Mouse (Mus musculus): Measurements from ENCODE around the gene Atp12a. TPM values are rescaled to one million over a fixed set of nuclear protein-coding genes. Genes with fewer than 3 reads are reported as not detected.

Gene Atp12a
- 0.03 and 0.12 TPM in 2 replicates for polyA plus RNA-seq (2015; fragmentation: Nextera tagmentation; extraction: Ambion mirVana)

DNA sequence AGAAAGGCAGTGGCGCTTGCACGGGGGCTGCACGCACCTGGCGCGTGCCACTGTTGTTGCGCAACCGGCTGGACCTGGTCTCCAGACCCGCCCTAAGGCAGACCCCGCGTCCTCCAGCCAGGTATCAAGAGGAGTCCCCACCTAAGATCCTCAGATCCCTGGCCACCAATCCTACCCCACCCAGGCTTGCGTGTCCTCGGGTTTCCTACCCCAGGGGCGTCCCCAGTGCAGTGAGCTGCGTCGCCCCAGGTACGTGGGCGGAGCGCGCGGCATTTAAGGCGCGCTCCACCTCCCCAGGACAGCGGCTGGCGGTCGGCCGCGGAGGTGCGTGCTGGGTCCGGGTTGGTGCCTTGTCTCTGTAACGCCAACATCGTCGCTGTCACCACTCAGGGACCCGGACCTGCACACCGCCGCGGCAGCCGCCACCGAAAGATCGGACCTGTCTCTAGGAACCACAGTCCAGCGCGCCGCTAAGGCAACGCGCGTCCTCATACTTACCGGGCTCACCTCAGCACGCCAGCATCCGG is at the start of gene Atp12a:
Gene Atp12a (plus strand): TSS at position 358 of the 527 bp plus-strand sequence.
- Histone ChIP-seq H3K4me3 (replicated peaks) (peak within 1 kb of the TSS; percentile 40), H3K4me1 (peaks cover 7% of the 10 kb centered on the region), H3K27ac (no peak within 1 kb of the TSS), H3K36me3 (no peaks in the 10 kb centered on the region), H3K4me2 (peak within 1 kb of the TSS; percentile 86), H3K27me3 (replicated peaks) (peaks cover 42% of the 10 kb centered on the region), H3K9me3 (no peaks in the 10 kb centered on the region), H3K9ac (no peak within 1 kb of the TSS)
- no peak for ATAC-seq (ENCODE audit: insufficient read depth, low FRiP score, low read depth)
- 3% methylated on average over 48 of the region's 48 CpGs for WGBS

DNA sequence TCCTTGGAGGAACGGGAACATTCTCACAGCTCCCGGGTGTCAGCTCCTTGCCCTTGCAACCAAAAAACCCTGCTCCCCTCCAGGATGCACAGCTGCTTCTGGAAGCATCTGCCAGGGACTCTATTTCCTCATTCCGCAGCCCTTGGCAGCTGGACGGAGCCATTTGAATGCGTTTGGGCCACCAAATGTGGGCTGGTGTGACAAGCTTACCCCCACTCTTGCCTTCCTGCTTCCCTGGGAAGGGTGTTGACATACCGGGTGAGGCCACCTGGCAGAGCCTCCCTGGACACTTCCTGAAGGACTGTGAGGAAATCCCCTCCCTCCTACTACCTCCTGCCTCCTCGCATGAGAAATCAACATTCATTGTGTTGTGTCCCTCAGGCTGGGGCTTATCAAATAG is 49.3 kb upstream of the Atp12a start:
- ATAC-seq (ENCODE audit: insufficient read depth, low FRiP score, low read depth), result no peak
- Histone ChIP-seq H3K27ac (no peak overlapping the region), H3K4me2 (no peak overlapping the region), H3K4me1 (no peaks in the 10 kb centered on the region), H3K9me3 (no peaks in the 10 kb centered on the region), H3K9ac (no peak overlapping the region), H3K4me3 (replicated peaks) (no peak overlapping the region), H3K27me3 (replicated peaks) (no peaks in the 10 kb centered on the region), H3K36me3 (no peaks in the 10 kb centered on the region)
- 32% methylated on average over 7 of the region's 7 CpGs for WGBS

DNA sequence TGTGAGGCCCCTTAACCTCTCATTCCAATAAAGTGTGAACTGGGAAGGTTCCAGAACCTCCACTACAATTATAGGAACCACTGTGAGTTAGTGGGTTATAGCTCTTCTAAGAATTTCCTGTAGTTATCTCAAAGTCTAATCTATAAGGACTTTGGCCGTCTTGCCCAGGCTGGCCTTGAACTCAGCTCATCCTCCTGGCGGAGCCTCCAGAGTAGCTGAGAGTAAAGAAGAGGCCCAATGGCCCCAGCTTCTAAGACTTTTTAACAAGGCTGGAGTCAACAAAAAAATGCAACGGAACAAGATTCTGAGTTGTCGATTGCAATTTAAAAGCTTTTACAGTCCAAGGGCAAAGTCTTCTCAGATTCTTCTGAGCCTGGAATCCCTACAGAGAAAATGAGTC is 48.5 kb upstream of the Atp12a start:
- Histone ChIP-seq H3K9ac (no peak overlapping the region), H3K4me1 (no peaks in the 10 kb centered on the region), H3K27me3 (replicated peaks) (no peaks in the 10 kb centered on the region), H3K4me3 (replicated peaks) (no peak overlapping the region), H3K36me3 (no peaks in the 10 kb centered on the region), H3K27ac (no peak overlapping the region), H3K9me3 (no peaks in the 10 kb centered on the region), H3K4me2 (no peak overlapping the region)
- ATAC-seq (ENCODE audit: insufficient read depth, low FRiP score, low read depth), result no peak
- 91% methylated on average over 4 of the region's 4 CpGs for WGBS

DNA sequence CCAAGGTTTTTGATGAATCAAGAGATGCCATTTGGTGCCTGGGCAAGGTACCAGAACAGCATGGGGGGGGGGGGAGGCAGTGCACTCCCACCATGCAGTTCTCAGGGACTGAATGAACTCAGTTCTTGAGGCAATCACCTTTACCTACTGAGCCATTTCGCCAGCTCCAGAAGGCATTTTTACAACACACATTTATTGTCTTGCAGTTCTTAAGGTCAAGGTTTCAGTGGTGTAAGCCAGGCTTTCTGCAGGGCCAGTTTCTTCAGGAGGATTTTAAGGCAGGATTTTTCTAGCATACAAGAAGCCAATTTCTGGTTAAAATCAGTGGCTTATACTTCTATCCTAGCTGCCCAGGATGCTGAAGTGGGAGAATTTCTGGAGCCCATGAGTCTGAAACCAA is 41.9 kb upstream of the Atp12a start:
- no peaks in the 10 kb centered on the region for H3K4me1 ChIP-seq
- H3K4me2 ChIP-seq, result no peak overlapping the region
- H3K36me3 ChIP-seq, result no peaks in the 10 kb centered on the region
- 67% methylated on average over 1 of the region's 1 CpGs for WGBS
- H3K9me3 ChIP-seq, result no peaks in the 10 kb centered on the region
- H3K27ac ChIP-seq, result no peak overlapping the region
- H3K4me3 ChIP-seq (replicated peaks), result no peak overlapping the region
- H3K27me3 ChIP-seq (replicated peaks), result no peaks in the 10 kb centered on the region
- ATAC-seq (ENCODE audit: insufficient read depth, low FRiP score, low read depth), result no peak
- no peak overlapping the region for H3K9ac ChIP-seq

DNA sequence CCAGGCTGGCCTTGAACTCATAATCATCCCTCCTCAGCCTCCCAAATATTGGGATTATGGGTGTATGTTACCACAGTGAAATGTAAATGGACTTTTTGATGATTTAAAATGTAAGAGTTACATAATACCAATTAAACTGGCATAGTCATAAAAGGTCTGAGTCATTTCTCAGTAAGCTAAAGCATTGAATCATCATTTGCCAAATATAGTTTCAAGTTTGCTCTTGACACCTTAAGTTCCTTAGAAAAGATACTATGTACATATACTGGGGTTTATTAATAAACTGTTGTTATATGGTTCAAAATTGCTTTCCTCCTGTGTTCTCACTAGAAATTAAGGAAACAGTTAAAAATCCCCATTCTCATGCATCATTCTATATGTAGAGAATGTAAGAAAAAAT is 39.8 kb upstream of the Atp12a start:
- Histone ChIP-seq H3K4me1 (no peaks in the 10 kb centered on the region), H3K9ac (no peak overlapping the region), H3K4me3 (replicated peaks) (no peak overlapping the region), H3K27ac (no peak overlapping the region), H3K36me3 (no peaks in the 10 kb centered on the region), H3K9me3 (no peaks in the 10 kb centered on the region), H3K27me3 (replicated peaks) (no peaks in the 10 kb centered on the region), H3K4me2 (no peak overlapping the region)
- ATAC-seq (ENCODE audit: insufficient read depth, low FRiP score, low read depth), result no peak

DNA sequence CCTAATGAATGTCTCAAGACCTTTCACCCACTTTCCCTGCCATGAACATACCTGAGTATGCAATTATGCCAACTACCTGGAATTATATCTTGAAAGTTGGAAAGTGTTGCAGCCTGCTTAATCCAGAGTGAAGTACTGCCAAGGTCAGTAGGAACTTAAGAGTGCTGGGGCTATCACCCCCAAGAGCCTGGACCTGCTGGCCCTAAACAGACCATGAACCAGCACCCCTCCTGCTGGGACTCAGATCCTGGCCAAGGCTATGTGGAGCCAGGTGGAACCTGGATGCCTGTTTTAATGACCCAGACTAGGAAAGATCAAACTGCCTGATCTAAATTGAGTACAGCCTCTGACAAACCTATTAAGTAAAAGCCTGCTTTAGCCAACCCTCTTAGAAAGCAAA is 31.2 kb upstream of the Atp12a start:
- Histone ChIP-seq H3K4me1 (no peaks in the 10 kb centered on the region), H3K27ac (no peak overlapping the region), H3K4me2 (no peak overlapping the region), H3K9ac (no peak overlapping the region), H3K36me3 (no peaks in the 10 kb centered on the region), H3K9me3 (no peaks in the 10 kb centered on the region), H3K27me3 (replicated peaks) (no peaks in the 10 kb centered on the region), H3K4me3 (replicated peaks) (no peak overlapping the region)
- ATAC-seq (ENCODE audit: insufficient read depth, low FRiP score, low read depth), result no peak

DNA sequence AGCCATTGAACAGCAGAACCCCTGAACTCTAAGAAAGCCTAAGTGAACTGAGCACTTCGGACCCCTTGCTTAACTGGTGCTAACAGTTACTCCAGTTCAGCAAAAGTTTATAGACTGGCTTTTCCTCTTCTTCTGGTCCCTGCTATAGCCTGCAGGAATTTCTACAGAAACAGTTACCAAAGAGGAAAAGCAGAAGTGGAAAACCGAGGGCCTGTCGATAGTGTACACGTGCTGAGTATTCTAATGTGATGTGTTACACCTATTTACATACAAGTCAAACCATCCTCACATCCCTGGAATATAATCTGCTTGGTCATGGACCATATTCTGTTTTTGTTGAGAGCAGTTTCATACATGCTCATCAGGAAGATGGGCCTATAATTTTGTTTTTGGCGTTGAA is 30.4 kb upstream of the Atp12a start:
- no peaks in the 10 kb centered on the region for H3K4me1 ChIP-seq
- WGBS, result 91% methylated on average over 5 of the region's 5 CpGs
- no peaks in the 10 kb centered on the region for H3K27me3 ChIP-seq (replicated peaks)
- H3K9me3 ChIP-seq, result no peaks in the 10 kb centered on the region
- no peak overlapping the region for H3K27ac ChIP-seq
- H3K4me2 ChIP-seq, result no peak overlapping the region
- ATAC-seq (ENCODE audit: insufficient read depth, low FRiP score, low read depth), result no peak
- H3K36me3 ChIP-seq, result no peaks in the 10 kb centered on the region
- H3K4me3 ChIP-seq (replicated peaks), result no peak overlapping the region
- no peak overlapping the region for H3K9ac ChIP-seq

DNA sequence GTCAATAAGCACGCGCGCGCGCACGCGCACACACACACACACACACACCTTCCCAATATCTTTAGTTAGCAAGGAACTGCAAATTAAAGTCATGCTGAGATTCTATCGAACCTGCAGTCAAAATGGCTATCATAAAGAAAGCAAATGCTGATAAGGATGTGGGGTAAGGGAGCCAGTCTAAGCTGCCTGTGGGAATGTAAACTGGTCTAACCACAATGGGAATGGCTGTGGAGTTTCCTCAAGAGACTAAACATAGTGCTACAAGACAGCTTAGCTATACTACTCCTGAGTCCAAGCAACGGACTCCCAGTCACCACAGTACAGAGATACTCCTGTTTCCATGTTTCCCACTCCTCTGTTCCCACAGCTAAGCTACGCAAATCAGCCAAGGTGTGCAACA is 28.8 kb upstream of the Atp12a start:
- ATAC-seq (ENCODE audit: insufficient read depth, low FRiP score, low read depth), result peak; percentile 60
- no peaks in the 10 kb centered on the region for H3K9me3 ChIP-seq
- no peak overlapping the region for H3K4me3 ChIP-seq (replicated peaks)
- H3K27me3 ChIP-seq (replicated peaks), result no peaks in the 10 kb centered on the region
- no peak overlapping the region for H3K9ac ChIP-seq
- no peaks in the 10 kb centered on the region for H3K4me1 ChIP-seq
- no peak overlapping the region for H3K4me2 ChIP-seq
- H3K27ac ChIP-seq, result no peak overlapping the region
- 77% methylated on average over 10 of the region's 10 CpGs for WGBS
- no peaks in the 10 kb centered on the region for H3K36me3 ChIP-seq

DNA sequence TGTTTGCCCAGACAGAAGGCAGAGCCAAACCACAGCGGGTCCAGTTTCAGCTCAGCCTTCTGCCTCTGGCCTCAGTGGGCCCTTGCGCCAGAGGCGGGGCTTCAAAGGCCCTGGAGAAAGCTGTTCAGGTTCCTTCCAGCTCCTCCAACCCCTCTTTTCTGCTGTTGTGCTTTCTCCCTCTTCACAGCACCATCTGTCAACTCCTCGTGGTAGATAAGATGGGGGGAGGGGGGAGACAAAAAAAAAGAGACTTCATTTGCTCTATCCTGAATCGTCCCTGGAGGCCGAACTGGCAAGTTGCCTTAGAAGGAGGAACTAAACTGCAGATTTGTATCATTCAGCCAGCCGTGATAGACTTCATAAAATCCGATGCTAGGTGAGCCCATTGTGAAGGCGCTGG is 27.8 kb upstream of the Atp12a start:
- Histone ChIP-seq H3K4me1 (no peaks in the 10 kb centered on the region), H3K36me3 (no peaks in the 10 kb centered on the region), H3K27me3 (replicated peaks) (no peaks in the 10 kb centered on the region), H3K4me2 (no peak overlapping the region), H3K27ac (no peak overlapping the region), H3K9me3 (no peaks in the 10 kb centered on the region), H3K4me3 (replicated peaks) (no peak overlapping the region), H3K9ac (no peak overlapping the region)
- WGBS, result 47% methylated on average over 9 of the region's 9 CpGs
- ATAC-seq (ENCODE audit: insufficient read depth, low FRiP score, low read depth), result no peak

DNA sequence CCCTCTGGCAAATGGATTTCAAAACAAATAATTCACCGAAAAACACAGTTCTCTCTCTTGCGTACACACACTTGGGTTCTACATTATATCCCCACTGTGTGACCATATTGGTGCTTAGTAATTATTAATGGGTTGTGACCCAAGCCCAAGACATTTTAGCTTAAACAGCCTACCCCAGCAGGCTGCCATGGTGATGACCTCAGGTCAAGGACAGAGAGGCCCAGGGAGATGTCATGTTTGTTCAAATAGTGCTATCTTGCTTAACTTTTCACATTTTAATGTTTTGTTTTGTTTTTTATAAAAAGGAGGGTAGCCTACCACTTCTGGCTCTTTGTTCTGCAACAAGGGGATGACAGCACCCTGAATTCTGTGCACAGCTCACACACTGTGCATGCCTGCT is 27.2 kb upstream of the Atp12a start:
- Histone ChIP-seq H3K9ac (no peak overlapping the region), H3K36me3 (no peaks in the 10 kb centered on the region), H3K27ac (no peak overlapping the region), H3K9me3 (no peaks in the 10 kb centered on the region), H3K4me3 (replicated peaks) (no peak overlapping the region), H3K27me3 (replicated peaks) (no peaks in the 10 kb centered on the region), H3K4me2 (no peak overlapping the region), H3K4me1 (no peaks in the 10 kb centered on the region)
- WGBS, result 43% methylated on average over 2 of the region's 2 CpGs
- no peak for ATAC-seq (ENCODE audit: insufficient read depth, low FRiP score, low read depth)

DNA sequence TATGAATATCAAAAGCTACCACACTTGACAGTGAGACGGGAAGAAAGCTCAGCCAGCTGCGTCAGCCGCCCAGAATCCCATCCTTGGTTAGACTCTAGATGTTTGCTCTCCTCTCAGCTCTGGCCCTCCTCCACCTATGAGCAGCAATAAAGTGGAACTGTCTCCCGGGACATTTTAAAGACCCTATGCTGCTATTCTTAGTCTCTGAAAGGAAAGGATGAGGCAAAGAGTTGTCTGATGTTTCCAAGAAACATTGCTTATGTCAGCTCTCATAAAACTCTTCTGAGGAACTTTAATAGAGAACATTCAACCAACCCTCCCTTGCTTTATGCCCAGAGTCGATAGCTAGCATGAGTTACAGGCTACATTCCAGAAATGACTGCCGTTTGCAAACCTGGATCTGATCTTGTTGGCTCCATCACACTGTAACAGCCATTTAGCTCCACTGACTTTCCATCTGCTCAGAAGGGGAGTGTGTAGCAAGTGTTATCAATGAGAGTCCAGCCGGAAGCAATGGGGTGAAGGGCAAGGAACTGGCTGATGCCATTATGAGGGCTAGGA is 25.9 kb upstream of the Atp12a start:
- no peak overlapping the region for H3K9ac ChIP-seq
- H3K4me3 ChIP-seq (replicated peaks), result no peak overlapping the region
- no peak overlapping the region for H3K4me2 ChIP-seq
- no peaks in the 10 kb centered on the region for H3K27me3 ChIP-seq (replicated peaks)
- no peaks in the 10 kb centered on the region for H3K9me3 ChIP-seq
- no peaks in the 10 kb centered on the region for H3K4me1 ChIP-seq
- 66% methylated on average over 7 of the region's 7 CpGs for WGBS
- no peak for ATAC-seq (ENCODE audit: insufficient read depth, low FRiP score, low read depth)
- no peaks in the 10 kb centered on the region for H3K36me3 ChIP-seq
- H3K27ac ChIP-seq, result no peak overlapping the region

DNA sequence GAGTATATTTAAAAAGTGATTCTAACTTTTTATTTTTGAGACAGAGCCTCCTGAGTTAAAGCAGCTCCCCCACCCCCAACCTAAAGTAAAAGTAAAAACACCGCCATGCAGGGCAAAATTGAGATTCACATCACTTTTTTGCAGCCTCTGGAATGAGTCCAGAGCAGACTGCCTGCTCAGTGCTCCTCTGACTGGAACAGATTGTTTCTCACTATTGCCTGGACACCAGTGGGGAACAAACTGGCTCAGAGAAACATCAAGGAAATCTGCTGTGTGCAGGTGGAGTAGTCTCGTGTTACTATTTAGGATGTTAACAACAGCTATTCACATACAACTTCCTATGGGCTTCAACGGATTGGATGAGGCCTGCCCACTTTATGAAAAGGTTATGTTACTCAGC is 16.2 kb upstream of the Atp12a start:
- H3K4me2 ChIP-seq, result no peak overlapping the region
- no peaks in the 10 kb centered on the region for H3K27me3 ChIP-seq (replicated peaks)
- H3K4me1 ChIP-seq, result no peaks in the 10 kb centered on the region
- 65% methylated on average over 3 of the region's 3 CpGs for WGBS
- no peak overlapping the region for H3K9ac ChIP-seq
- no peak for ATAC-seq (ENCODE audit: insufficient read depth, low FRiP score, low read depth)
- H3K36me3 ChIP-seq, result no peaks in the 10 kb centered on the region
- no peak overlapping the region for H3K27ac ChIP-seq
- no peaks in the 10 kb centered on the region for H3K9me3 ChIP-seq
- no peak overlapping the region for H3K4me3 ChIP-seq (replicated peaks)

DNA sequence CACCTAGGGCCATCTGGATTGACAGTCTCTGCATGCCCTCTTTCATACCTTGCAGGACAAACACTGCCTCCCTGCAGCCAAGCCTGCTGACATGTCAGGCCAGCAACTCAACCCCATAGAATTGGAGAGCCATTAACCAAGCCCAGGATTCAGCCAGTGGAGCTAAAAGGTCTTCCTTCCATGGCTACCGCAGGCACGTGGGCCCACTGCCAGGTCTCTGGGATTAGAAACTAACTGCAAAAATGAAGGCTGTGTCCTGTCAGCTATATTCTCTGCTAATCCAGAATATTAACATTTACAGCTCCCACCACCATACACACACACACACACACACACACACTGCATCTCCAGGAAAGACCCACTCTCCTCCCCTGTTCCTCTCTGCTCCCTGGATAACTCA is 15.3 kb upstream of the Atp12a start:
- 100% methylated on average over 2 of the region's 2 CpGs for WGBS
- H3K27ac ChIP-seq, result no peak overlapping the region
- no peaks in the 10 kb centered on the region for H3K4me1 ChIP-seq
- no peak for ATAC-seq (ENCODE audit: insufficient read depth, low FRiP score, low read depth)
- H3K4me3 ChIP-seq (replicated peaks), result no peak overlapping the region
- no peaks in the 10 kb centered on the region for H3K36me3 ChIP-seq
- H3K9me3 ChIP-seq, result no peaks in the 10 kb centered on the region
- H3K4me2 ChIP-seq, result no peak overlapping the region
- H3K27me3 ChIP-seq (replicated peaks), result no peaks in the 10 kb centered on the region
- no peak overlapping the region for H3K9ac ChIP-seq

Data from stomach, embryonic 15.5 days (tissue).